Mouse (Mus musculus) kidney, adult 9 months (tissue): Measurements from ENCODE around the gene H13.

Experiments
- DNase-seq: peaks from one replicate; pipeline ENCODE4 v3.0.0; 2022

The H13 gene

DNA sequence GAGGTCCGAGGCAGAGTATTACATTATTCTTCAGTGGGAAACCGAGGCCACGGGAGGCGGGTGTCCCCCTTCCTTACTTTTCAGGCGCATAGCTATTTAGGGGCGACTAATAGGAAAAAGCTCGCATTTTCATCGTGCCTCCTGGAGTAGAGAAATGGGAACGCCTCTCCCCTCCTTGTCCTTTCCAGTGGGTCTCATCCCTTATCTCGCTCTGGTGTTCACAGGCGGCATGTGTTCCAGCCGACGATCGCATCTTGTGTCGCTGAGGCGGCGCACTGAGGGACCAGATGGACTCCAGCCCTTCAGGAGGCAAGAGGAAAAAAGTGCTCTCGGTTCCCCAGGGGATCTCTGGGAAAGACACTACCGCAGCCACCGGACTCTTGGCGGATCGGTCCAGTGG lies 67.5 kb downstream of the H13 start:
- peak; percentile 38 for DNase-seq

DNA sequence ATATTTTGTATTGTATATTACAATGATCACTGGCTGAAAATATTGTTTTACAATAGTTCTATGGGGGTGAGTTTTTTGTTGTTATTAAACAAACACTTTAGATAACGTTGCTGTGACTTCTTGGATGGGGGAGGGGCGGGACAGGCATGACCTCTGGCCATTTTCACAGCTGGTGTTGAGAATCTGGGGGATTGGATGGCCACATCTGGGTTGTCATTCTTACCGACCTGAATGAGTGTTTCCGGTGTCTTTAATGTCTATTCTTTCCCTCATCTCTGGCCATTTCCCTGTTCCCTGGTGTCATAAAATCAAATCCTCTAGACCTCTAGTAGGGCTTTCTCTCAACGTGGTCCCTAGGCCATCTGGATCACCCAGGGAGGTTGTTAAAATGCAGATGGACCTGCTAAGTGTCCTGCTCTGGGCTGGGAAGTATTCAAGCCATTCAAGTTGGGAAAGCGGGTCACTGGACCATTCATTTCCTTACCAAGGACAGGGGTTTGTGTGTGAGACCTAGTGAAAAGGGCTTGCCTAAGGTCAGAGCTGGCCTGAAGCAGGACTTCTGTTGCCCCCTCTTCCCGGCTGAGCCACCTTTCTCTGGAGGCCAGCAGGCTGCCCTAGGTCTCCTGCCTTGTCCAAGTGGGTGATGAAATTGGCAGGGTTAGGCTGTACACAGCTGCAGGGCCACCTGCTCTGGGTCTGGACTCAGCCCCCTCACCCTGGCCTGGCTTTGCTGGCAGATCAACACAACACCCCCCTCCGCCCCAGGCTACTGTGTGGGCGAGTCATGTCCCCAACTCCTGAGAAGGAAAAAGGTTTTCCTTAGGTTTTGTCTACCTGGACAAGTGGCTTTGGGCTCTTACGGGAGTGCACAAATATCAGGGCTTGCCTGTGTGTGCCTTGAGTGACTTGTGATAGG lies 68.3 kb downstream of the H13 start:
- DNase-seq: peak; percentile 49

DNA sequence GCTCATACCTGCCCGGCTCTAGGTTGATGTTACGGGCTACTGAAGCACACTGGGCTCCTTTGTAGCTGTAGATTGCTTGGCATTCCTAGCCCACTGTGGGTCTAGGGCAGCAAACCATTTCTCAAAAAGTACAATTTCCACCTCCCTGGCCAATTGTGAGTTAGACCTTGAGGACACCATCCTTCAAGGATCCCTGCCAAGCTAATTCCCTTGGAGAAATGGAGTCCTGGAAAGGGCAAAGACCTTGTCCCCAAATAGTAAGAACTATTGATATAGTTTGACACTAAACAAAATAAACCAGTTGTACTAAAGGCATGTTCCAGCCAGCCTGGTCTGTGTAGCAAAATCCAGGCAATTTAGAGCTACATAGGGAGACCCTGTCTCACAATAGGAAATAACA lies 69.1 kb downstream of the H13 start:
- no peak for DNase-seq

DNA sequence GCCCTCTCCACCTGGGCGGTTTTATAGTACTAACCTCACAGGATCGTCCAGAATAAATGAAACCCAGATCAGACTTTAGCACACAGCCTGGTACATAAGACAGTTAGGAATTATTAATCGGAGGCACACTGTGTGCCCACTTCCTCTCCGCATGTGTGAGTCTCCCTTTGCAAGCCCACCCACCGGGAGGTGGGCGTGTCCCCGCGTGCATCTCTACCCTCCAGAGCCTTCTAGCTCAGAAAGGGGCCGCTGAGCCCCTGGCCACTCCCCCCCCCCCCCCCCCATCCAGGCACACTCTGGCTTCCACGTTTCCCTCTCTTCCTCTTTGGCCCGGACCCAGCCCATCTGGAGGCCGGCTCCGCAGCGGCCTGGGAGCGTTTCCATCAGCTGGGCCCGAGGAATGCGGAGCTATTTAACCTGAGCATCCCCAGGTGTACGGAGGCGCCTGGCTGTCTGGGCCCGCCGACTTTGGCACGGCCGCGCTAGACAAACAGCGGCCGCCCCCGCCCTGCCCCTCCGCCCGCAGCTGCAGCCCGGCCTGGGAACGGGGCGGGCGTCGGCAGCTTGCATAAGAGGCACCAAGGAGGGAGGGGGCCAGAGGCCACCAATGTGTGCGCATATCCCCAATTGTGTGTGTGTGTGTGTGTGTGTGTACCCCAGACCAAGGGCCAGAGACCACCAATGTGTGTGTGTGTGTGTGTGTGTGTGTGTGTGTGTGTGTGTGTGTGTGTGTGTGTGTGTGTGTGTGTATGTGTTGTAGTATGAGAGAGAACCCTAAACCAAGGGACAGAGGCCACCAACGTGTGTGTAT lies 70.0 kb downstream of the H13 start:
- DNase-seq: peak; percentile 94

DNA sequence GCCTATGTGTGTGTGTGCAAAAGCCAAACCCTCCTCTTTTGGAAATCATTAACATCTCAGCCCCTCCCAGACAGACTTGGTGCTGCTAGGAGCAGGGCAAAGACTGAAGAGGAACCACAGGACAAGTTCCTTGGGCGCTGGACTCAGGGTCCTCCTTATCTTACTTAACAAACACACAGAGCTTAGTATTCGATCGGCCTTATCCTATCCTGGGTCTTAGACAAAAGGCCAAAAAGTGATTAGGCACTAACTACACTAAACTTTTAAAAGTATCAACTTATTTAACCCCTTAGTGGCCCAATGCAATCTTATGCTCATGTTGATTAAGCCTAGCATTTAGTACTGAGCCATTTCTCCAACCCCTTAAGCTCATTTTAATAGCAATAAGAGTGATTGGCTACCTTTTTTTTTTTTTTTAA lies 70.6 kb downstream of the H13 start:
- peak; percentile 94 for DNase-seq

DNA sequence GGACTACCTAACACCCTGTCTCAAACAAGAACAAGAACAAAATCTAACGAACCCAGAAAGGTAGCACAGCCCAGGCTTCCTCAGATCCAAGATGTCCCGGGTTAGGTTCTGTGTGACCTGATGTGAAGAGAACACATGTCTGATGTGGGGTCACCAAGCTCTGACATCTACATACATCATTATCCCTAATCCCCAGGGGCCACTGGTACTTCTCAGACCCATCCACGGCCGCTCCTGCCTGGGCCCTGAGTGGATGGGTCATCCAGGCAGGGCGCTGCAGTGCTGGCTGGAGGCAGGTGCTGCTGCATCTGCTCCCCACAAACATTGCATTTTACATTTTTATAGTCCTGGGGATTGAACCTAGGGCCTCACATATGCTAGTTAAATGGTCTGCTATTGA lies 71.2 kb downstream of the H13 start:
- no peak for DNase-seq

DNA sequence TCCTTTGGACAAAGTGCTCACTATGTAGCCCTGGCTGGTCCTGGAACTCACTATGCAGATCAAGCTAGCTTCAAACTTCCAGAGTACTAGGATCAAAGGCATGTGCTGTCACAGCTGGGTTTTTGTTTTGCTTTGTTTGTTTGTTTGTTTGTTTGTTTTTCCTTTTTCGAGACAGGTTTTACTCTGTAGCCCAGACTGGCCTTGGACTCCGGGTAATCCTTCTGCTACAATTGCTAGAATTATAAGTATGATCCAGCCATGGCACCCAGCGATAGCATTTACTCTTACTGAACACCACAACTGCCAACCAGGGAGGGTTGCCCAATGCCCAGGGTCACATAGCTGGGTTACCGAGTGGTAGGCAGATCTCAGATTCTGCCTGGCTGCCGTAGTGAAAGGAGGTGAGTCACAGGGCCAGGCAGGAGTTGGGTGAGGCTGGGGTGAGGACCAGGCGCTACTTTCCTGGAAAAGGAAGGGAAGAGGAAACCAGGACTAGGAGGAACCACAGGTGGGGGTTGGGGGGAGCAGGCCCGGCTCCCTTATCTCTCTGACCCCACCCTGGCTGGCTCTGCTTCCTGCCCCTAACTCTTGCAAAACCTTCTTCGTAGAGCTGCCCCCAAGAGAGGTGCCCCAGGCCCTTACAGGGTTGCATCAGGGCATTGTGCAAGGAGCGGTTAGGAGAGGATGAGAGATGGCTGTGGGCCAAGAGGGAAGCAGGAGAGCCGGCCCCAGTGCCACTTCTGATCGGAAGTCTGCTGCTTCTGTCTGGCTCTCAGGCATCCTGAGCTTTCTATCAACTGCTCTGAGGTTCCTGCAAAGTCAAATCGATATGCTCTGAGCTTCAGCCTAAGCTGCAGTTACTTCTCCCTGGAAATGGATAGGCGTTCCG lies 72.1 kb downstream of the H13 start:
- peak; percentile 74 for DNase-seq

DNA sequence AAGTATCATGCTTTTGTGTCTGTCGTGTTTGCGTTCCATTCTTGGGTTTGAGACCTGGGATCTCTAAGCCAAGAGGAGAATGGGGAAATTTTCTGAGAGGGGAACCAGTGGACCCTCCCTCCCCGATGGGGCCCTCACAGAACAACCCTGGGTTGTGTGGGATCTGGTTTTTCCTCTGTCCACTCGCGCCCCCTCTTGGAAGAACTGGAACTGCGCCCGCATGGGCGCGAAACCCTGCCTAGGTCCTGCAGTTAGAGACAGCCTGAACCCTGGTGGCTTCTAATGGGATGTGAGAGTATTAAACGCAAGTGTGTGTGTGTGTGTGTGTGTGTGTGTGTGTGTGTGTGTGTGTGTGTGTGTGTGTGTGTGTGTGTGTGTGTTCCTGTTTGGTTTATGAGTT lies 73.2 kb downstream of the H13 start:
- peak; percentile 87 for DNase-seq

DNA sequence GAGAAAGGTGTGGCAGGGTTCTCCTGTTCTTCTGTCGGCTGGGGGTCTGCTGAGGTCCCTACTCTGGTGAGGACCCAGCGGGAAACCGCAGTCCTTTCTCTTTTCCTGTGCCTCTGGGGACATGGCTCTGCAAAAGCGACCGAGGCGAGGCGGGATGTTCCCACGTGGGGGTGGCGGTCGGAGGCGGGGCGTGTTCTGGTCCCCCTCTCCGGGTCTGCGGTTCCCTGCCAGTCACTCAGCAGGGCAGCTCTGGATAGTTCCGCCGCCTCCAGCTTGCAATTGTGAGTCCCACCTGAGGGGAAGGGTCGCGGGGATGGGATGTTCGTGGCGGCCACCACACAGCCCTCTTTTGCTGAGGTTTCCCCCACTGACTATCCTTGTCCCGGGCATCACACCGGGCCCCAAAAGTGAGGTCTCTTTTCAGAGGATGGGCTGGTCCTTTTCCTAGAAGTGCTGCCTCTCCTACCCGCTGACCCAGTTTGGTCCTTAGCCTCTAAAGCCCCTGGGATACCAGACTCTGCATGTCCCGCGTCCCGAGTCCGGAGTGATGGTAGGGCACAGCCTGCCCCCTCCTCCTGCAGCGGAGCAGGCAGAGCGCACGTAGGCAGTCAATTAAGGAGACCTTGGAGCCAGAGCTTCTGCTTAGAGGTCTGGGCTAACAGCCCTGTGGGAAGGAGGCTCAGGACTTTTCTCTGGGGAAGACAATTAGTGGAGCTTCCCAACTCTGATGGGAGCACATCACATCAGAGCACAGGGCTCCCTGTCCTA lies 84.9 kb downstream of the H13 start, which contains the start of gene Cox4i2:
Gene Cox4i2 (plus strand): TSS at position 230 of the 768 bp plus-strand sequence.
- DNase-seq: no peak

DNA sequence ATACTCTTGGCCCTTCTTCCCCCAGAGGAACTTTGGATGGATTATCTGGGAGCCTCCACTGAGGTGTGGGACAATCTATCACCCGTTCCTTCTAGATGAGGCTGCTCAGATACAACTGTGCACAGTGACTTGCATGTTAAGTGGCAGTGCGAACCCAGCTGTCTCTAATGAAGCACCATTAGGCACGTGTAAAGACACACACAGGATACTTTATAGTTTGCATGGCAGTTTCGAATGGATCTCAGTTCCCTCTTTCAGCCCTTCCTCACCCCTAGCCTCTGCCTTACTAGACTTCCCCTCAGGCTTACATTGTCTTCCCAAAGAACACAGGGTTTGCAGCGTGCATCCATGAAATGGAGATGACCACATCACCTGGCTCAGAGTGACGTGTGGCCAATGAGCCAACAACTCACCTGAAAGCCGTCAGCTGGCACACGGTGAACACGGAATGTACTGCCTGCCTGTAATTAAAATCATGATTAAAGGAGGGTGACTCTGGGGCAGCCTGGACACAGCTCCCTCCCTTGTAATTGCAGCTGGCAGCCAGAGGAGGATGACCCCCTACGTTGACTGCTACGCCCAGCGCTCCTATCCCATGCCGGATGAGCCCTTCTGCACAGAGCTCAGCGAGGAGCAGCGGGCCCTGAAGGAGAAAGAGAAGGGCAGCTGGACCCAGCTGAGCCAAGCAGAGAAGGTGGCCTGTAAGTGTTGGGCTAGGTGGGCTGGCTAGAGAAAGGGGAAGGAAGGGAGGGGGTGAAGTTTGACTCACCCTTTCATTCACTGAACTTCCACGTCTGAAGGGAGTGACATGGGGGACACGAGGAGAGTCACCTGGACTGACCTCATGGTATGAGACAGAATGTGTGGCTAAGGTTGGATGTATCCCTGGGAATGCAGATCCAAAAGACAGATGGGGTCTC lies 87.5 kb downstream of the H13 start:
- DNase-seq: no peak

DNA sequence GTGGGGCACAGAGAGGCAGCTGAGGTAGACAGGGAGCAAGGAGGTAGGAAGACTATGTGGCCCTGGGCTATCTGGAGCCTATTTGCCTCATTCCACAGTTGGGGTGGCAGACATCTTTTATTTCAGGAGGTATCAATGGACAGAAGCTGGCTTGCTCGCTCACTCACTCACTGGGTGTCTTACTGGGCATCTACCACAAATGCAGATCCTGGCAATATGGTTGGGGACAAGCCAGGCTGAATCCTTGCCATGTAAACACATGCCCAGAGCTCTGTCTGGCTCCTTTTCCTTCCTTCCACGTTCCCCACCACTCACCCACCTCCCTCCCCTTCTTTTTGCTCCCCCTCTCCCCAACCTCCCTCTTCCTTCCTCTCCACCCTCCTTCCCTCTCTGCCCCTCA lies 88.2 kb downstream of the H13 start:
- DNase-seq: no peak
